Mouse (Mus musculus): ENCODE results near the gene Slc35f1. TPM values are rescaled to one million over a fixed set of nuclear protein-coding genes. Genes with fewer than 3 reads are reported as not detected.

Slc35f1 gene
- total and polyA plus RNA-seq, 3 experiments = 0.07 to 0.11 TPM; not detected in 1

DNA sequence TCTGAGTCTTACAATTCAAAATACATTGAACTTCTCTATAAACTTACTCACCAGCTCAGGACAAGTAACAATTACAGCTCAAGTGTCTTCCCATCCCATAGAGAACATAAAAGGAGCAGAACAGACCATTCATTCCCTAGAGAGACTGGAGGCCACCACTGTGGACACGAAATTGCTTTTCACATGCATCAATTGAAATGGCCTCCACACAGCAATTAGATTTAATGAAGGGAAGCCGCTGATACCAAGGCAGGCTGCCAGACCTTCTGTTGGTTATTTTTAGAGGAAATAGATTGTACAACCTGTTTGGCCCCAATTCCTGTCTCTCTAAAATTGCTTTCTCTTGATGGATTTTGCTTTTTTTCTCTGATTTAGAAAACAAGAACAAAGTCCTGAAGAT lies 150.5 kb downstream of the Slc35f1 start:
- Histone ChIP-seq H3K79me2 (replicated peaks; ENCODE audit: control insufficient read depth, extremely low read depth, insufficient read depth, poor library complexity, severe bottlenecking) (no peaks in the 10 kb centered on the region), H3K4me2 (ENCODE audit: insufficient read depth, low read depth, poor library complexity, severe bottlenecking) (no peak overlapping the region), H3K9me3 (replicated peaks; ENCODE audit: low read length) (no peaks in the 10 kb centered on the region), H3K27ac (ENCODE audit: insufficient read depth, low read depth) (no peak overlapping the region), H3K4me3 (replicated peaks in 1 of 3; ENCODE audit: low read depth in 2 of 3, low read length in 2 of 3, poor library complexity in 1 of 3) (no peak overlapping the region), H3K9ac (ENCODE audit: insufficient read depth, low read depth) (no peak overlapping the region), H3K4me1 (ENCODE audit: control insufficient read depth in 1 of 2, insufficient read depth in 2 of 2) (no peaks in the 10 kb centered on the region), H3K36me3 (replicated peaks in 1 of 2; ENCODE audit: control insufficient read depth in 1 of 2, insufficient read depth in 1 of 2, low read length in 1 of 2) (no peaks in the 10 kb centered on the region), H3K27me3 (replicated peaks) (no peaks in the 10 kb centered on the region)
- in situ Hi-C loops (cut with MboI; ENCODE audit: low pct_ligation_motif_present, low pct_unique_long_range_greater_than_20kb, low sequenced_read_pairs) (no loop called here), dilution Hi-C loops (cut with MboI; ENCODE audit: extremely low pct_ligation_motif_present, extremely low pct_unique_long_range_greater_than_20kb, low sequenced_read_pairs) (no loop called here)
- TF ChIP-seq MXI1 (IDR thresholded peaks at IDR 0.05; ENCODE audit: low read depth, low read length) (no peak), MAX (IDR thresholded peaks at IDR 0.05; ENCODE audit: low read length) (no peak), TBP (conservative IDR thresholded peaks at IDR 0.05; ENCODE audit: low read depth, low read length) (no peak), ZKSCAN1 (IDR thresholded peaks at IDR 0.05; ENCODE audit: borderline replicate concordance, low read depth, low read length) (no peak), E2F4 (IDR thresholded peaks at IDR 0.05; ENCODE audit: insufficient replicate concordance, low read depth, low read length) (no peak), CHD1 (IDR thresholded peaks at IDR 0.05; ENCODE audit: low read depth, low read length) (no peak), JUN (IDR thresholded peaks at IDR 0.05; ENCODE audit: insufficient read depth, low read depth, low read length) (no peak), RAD21 (IDR thresholded peaks at IDR 0.05; ENCODE audit: low read depth, low read length) (no peak), POLR2AphosphoS2 (IDR thresholded peaks at IDR 0.05; ENCODE audit: low read depth, low read length) (no peak)
- DNase-seq (ENCODE audit: extremely low read depth) = no peak

GRCm38 (mm10) chr10:52851994-52852393 lies 161.7 kb downstream of the Slc35f1 start:
- H3K36me3 ChIP-seq (replicated peaks in 1 of 2; ENCODE audit: control insufficient read depth in 1 of 2, insufficient read depth in 1 of 2, low read length in 1 of 2) = no peaks in the 10 kb centered on the region
- DNase-seq (ENCODE audit: extremely low read depth) = peak; percentile 54
- H3K79me2 ChIP-seq (replicated peaks; ENCODE audit: control insufficient read depth, extremely low read depth, insufficient read depth, poor library complexity, severe bottlenecking) = no peaks in the 10 kb centered on the region
- no peak overlapping the region for H3K9ac ChIP-seq (ENCODE audit: insufficient read depth, low read depth)
- H3K9me3 ChIP-seq (replicated peaks; ENCODE audit: low read length) = no peaks in the 10 kb centered on the region
- no peak overlapping the region for H3K27ac ChIP-seq (ENCODE audit: insufficient read depth, low read depth)
- H3K4me2 ChIP-seq (ENCODE audit: insufficient read depth, low read depth, poor library complexity, severe bottlenecking) = no peak overlapping the region
- dilution Hi-C loops (cut with MboI; ENCODE audit: extremely low pct_ligation_motif_present, extremely low pct_unique_long_range_greater_than_20kb, low sequenced_read_pairs) = no loop called here
- no peak overlapping the region for H3K4me3 ChIP-seq (replicated peaks in 1 of 3; ENCODE audit: low read depth in 2 of 3, low read length in 2 of 3, poor library complexity in 1 of 3)
- peaks cover 3 to 9% of the 10 kb centered on the region in 2 experiments; a peak in 3 of 4 replicates for H3K4me1 ChIP-seq (ENCODE audit: control insufficient read depth in 1 of 2, insufficient read depth in 2 of 2)
- no peaks in the 10 kb centered on the region for H3K27me3 ChIP-seq (replicated peaks)
- in situ Hi-C loops (cut with MboI; ENCODE audit: low pct_ligation_motif_present, low pct_unique_long_range_greater_than_20kb, low sequenced_read_pairs) = no loop called here
- no peak for TF ChIP-seq NRF1 (IDR thresholded peaks at IDR 0.05; ENCODE audit: low read depth, low read length)
- TF ChIP-seq TBP (conservative IDR thresholded peaks at IDR 0.05; ENCODE audit: low read depth, low read length) = no peak
- no peak for TF ChIP-seq UBTF (IDR thresholded peaks at IDR 0.05; ENCODE audit: low read depth, low read length)
- 0 out of 2 replicates have a peak, but pooled peaks have one; percentile 10 for TF ChIP-seq TCF12 (IDR thresholded peaks at IDR 0.05; ENCODE audit: low read depth, low read length)
- TF ChIP-seq IRF4 (IDR thresholded peaks at IDR 0.05; ENCODE audit: low read depth, low read length) = peak; percentile 82
- no peak for TF ChIP-seq JUN (IDR thresholded peaks at IDR 0.05; ENCODE audit: insufficient read depth, low read depth, low read length)
- TF ChIP-seq HCFC1 (IDR thresholded peaks at IDR 0.05; ENCODE audit: low read depth, low read length) = no peak
- 0 out of 2 replicates have a peak, but pooled peaks have one; percentile 40 for TF ChIP-seq JUND (conservative IDR thresholded peaks at IDR 0.05; ENCODE audit: low read depth, low read length)
- TF ChIP-seq GABPA (IDR thresholded peaks at IDR 0.05; ENCODE audit: insufficient replicate concordance, low read depth, low read length) = no peak
- TF ChIP-seq ELF1 (IDR thresholded peaks at IDR 0.05; ENCODE audit: low read depth, low read length) = no peak
- TF ChIP-seq MEF2A (IDR thresholded peaks at IDR 0.05; ENCODE audit: borderline replicate concordance, low read depth, low read length) = peak; percentile 33; the same call in 1 of the 2 replicates
- TF ChIP-seq SIN3A (IDR thresholded peaks at IDR 0.05; ENCODE audit: low read length) = no peak
- no peak for TF ChIP-seq PAX5 (IDR thresholded peaks at IDR 0.05; ENCODE audit: low read length)
- no peak for TF ChIP-seq SMC3 (IDR thresholded peaks at IDR 0.05; ENCODE audit: low read depth, low read length)
- TF ChIP-seq CHD2 (IDR thresholded peaks at IDR 0.05; ENCODE audit: low read length) = no peak
- TF ChIP-seq POLR2AphosphoS2 (IDR thresholded peaks at IDR 0.05; ENCODE audit: low read depth, low read length) = no peak
- TF ChIP-seq ZKSCAN1 (IDR thresholded peaks at IDR 0.05; ENCODE audit: borderline replicate concordance, low read depth, low read length) = no peak
- no peak for TF ChIP-seq MAFK (IDR thresholded peaks at IDR 0.05; ENCODE audit: insufficient replicate concordance, low read length)
- TF ChIP-seq KAT2A (IDR thresholded peaks at IDR 0.05; ENCODE audit: insufficient replicate concordance, low read length) = no peak
- TF ChIP-seq EP300 (IDR thresholded peaks at IDR 0.05; ENCODE audit: low read length) = peak; percentile 79
- no peak for TF ChIP-seq MYC (IDR thresholded peaks at IDR 0.05; ENCODE audit: low read depth, low read length)
- no peak for TF ChIP-seq RAD21 (IDR thresholded peaks at IDR 0.05; ENCODE audit: low read depth, low read length)
- TF ChIP-seq BHLHE40 (IDR thresholded peaks at IDR 0.05; ENCODE audit: low read depth, low read length) = no peak
- no peak for TF ChIP-seq MAZ (IDR thresholded peaks at IDR 0.05; ENCODE audit: low read depth, low read length)
- TF ChIP-seq MAX (IDR thresholded peaks at IDR 0.05; ENCODE audit: low read length) = 0 out of 2 replicates have a peak, but pooled peaks have one; percentile 31
- no peak for TF ChIP-seq USF1 (IDR thresholded peaks at IDR 0.05; ENCODE audit: low read depth, low read length)
- TF ChIP-seq USF2 (conservative IDR thresholded peaks at IDR 0.05; ENCODE audit: low read depth, low read length) = no peak
- no peak for TF ChIP-seq MXI1 (IDR thresholded peaks at IDR 0.05; ENCODE audit: low read depth, low read length)
- no peak for TF ChIP-seq ZNF384 (IDR thresholded peaks at IDR 0.05; ENCODE audit: low read depth, low read length)
- TF ChIP-seq ZMIZ1 (IDR thresholded peaks at IDR 0.05; ENCODE audit: low read depth, low read length) = no peak

Data from CH12.LX (cell line).